Comparison of ENCODE assay signal across 10 mouse cellular contexts in genomic region chr12:57548352-57548980, GRCm38 (mm10). TPM values are rescaled to one million over a fixed set of nuclear protein-coding genes. Genes with fewer than 3 reads are reported as not detected.
DNase-seq lines count a peak whose midpoint lies in the region; ATAC-seq and TF ChIP-seq lines count a peak whose summit lies in the region.
"Had no signal": no experiment of that assay in that cellular context is flagged by ENCODE, and none has a peak within 500 bp of the region (broad histone marks: within the 10 kb centered on the region; RNA-seq: fewer than 3 reads in every experiment).

No protein-coding gene starts in this region.

- no peak for DNase-seq in hindbrain, postnatal 0 days (ENCODE audit: low spot score)
- peak; percentile 66 for DNase-seq in embryonic facial prominence, embryonic 11.5 days (ENCODE audit: low spot score)
- peak; percentile 69 for DNase-seq in limb, embryonic 11.5 days (ENCODE audit: low spot score)
- no peak for DNase-seq in midbrain, postnatal 0 days (ENCODE audit: low spot score)
- DNase-seq in layer of hippocampus, adult 9-10 months (ENCODE audit: low spot score) = no peak
- no peak for DNase-seq in ovary, postnatal 14 days (ENCODE audit: low spot score)

- no peak overlapping the region for H3K9ac ChIP-seq in hindbrain, postnatal 0 days (replicated peaks; ENCODE audit: low read length)
- H3K9ac ChIP-seq in hindbrain, embryonic 13.5 days = no peak overlapping the region
- no peak overlapping the region for H3K9ac ChIP-seq in embryonic facial prominence, embryonic 11.5 days (replicated peaks; ENCODE audit: low read length)
- no peak overlapping the region for H3K9ac ChIP-seq in limb, embryonic 11.5 days (ENCODE audit: low read length)
- H3K9ac ChIP-seq in midbrain, postnatal 0 days (replicated peaks; ENCODE audit: low read length, poor library complexity, severe bottlenecking) = no peak overlapping the region

- H3K36me3 ChIP-seq in hindbrain, postnatal 0 days (ENCODE audit: insufficient read depth, low read length) = no peaks in the 10 kb centered on the region
- H3K36me3 ChIP-seq in hindbrain, embryonic 13.5 days = no peaks in the 10 kb centered on the region
- no peaks in the 10 kb centered on the region for H3K36me3 ChIP-seq in embryonic facial prominence, embryonic 11.5 days (replicated peaks; ENCODE audit: control insufficient read depth, insufficient read depth, low read depth, low read length)
- no peaks in the 10 kb centered on the region for H3K36me3 ChIP-seq in limb, embryonic 11.5 days (ENCODE audit: control insufficient read depth, insufficient read depth, low read length)
- no peaks in the 10 kb centered on the region for H3K36me3 ChIP-seq in midbrain, postnatal 0 days (ENCODE audit: insufficient read depth, low read length)

- 0 out of 2 replicates have a peak, but pooled peaks cover 7% of the 10 kb centered on the region for H3K4me1 ChIP-seq in hindbrain, postnatal 0 days (ENCODE audit: insufficient read depth, low read length)
- H3K4me1 ChIP-seq in hindbrain, embryonic 13.5 days (replicated peaks) = peaks cover 12% of the 10 kb centered on the region
- peaks cover 4% of the 10 kb centered on the region for H3K4me1 ChIP-seq in embryonic facial prominence, embryonic 11.5 days (ENCODE audit: control insufficient read depth, insufficient read depth, low read length)
- peaks cover 6% of the 10 kb centered on the region for H3K4me1 ChIP-seq in limb, embryonic 11.5 days (ENCODE audit: control insufficient read depth, insufficient read depth, low read length)
- H3K4me1 ChIP-seq in midbrain, postnatal 0 days (ENCODE audit: insufficient read depth, low read length) = 0 out of 2 replicates have a peak, but pooled peaks cover 7% of the 10 kb centered on the region

- no peaks in the 10 kb centered on the region for H3K9me3 ChIP-seq in hindbrain, postnatal 0 days (ENCODE audit: low read length)
- no peaks in the 10 kb centered on the region for H3K9me3 ChIP-seq in hindbrain, embryonic 13.5 days
- H3K9me3 ChIP-seq in embryonic facial prominence, embryonic 11.5 days (replicated peaks; ENCODE audit: control insufficient read depth, low read length) = no peaks in the 10 kb centered on the region
- no peaks in the 10 kb centered on the region for H3K9me3 ChIP-seq in limb, embryonic 11.5 days (ENCODE audit: control insufficient read depth, low read length)
- H3K9me3 ChIP-seq in midbrain, postnatal 0 days (ENCODE audit: low read length) = no peaks in the 10 kb centered on the region

- no peak overlapping the region for H3K4me3 ChIP-seq in hindbrain, postnatal 0 days (ENCODE audit: low read length)
- H3K4me3 ChIP-seq in hindbrain, embryonic 13.5 days = no peak overlapping the region
- H3K4me3 ChIP-seq in embryonic facial prominence, embryonic 11.5 days (ENCODE audit: low read depth, low read length) = no peak overlapping the region
- no peak overlapping the region for H3K4me3 ChIP-seq in limb, embryonic 11.5 days (ENCODE audit: low read depth, low read length)
- no peak overlapping the region for H3K4me3 ChIP-seq in midbrain, postnatal 0 days (ENCODE audit: low read depth, low read length)

- ATAC-seq in hindbrain, postnatal 0 days = peak; percentile 36; the same call in 1 of the 2 replicates
- ATAC-seq in hindbrain, embryonic 13.5 days (ENCODE audit: low FRiP score) = no peak
- ATAC-seq in embryonic facial prominence, embryonic 11.5 days (replicated peaks; ENCODE audit: insufficient number of reproducible peaks, low FRiP score, low TSS enrichment, low read depth) = no peak
- ATAC-seq in limb, embryonic 11.5 days (ENCODE audit: insufficient number of reproducible peaks, low FRiP score, low TSS enrichment, low read depth) = no peak
- no peak for ATAC-seq in midbrain, postnatal 0 days (ENCODE audit: low FRiP score)
- no peak for ATAC-seq in frontal cortex, adult (ENCODE audit: low TSS enrichment)

- H3K4me2 ChIP-seq in hindbrain, postnatal 0 days (ENCODE audit: low read depth, low read length) = no peak overlapping the region
- no peak overlapping the region for H3K4me2 ChIP-seq in hindbrain, embryonic 13.5 days
- H3K4me2 ChIP-seq in embryonic facial prominence, embryonic 11.5 days (ENCODE audit: low read depth, low read length) = no peak overlapping the region
- H3K4me2 ChIP-seq in limb, embryonic 11.5 days (ENCODE audit: low read depth, severe bottlenecking) = no peak overlapping the region
- no peak overlapping the region for H3K4me2 ChIP-seq in midbrain, postnatal 0 days (ENCODE audit: low read depth, low read length, poor library complexity, severe bottlenecking)

- 1% methylated on average over 20 of the region's 20 CpGs for WGBS in hindbrain, postnatal 0 days
- WGBS in hindbrain, embryonic 13.5 days = under 1% methylated on average over 20 of the region's 20 CpGs
- WGBS in embryonic facial prominence, embryonic 11.5 days = 2% methylated on average over 20 of the region's 20 CpGs
- WGBS in limb, embryonic 11.5 days = under 1% methylated on average over 20 of the region's 20 CpGs
- WGBS in midbrain, postnatal 0 days = 1% methylated on average over 20 of the region's 20 CpGs

- H3K27ac ChIP-seq in hindbrain, postnatal 0 days = no peak overlapping the region
- no peak overlapping the region for H3K27ac ChIP-seq in hindbrain, embryonic 13.5 days
- H3K27ac ChIP-seq in embryonic facial prominence, embryonic 11.5 days (replicated peaks; ENCODE audit: low read depth, low read length) = no peak overlapping the region
- H3K27ac ChIP-seq in limb, embryonic 11.5 days (replicated peaks; ENCODE audit: low read depth, low read length) = no peak overlapping the region
- no peak overlapping the region for H3K27ac ChIP-seq in midbrain, postnatal 0 days (ENCODE audit: low read depth, low read length)

- peaks cover 96% of the 10 kb centered on the region for H3K27me3 ChIP-seq in hindbrain, postnatal 0 days (ENCODE audit: insufficient read depth, low read length)
- peaks cover 100% of the 10 kb centered on the region for H3K27me3 ChIP-seq in hindbrain, embryonic 13.5 days
- H3K27me3 ChIP-seq in embryonic facial prominence, embryonic 11.5 days (ENCODE audit: control insufficient read depth, insufficient read depth, low read length) = peaks cover 77% of the 10 kb centered on the region
- H3K27me3 ChIP-seq in limb, embryonic 11.5 days (ENCODE audit: control insufficient read depth, insufficient read depth, low read length) = peaks cover 85% of the 10 kb centered on the region
- H3K27me3 ChIP-seq in midbrain, postnatal 0 days (ENCODE audit: insufficient read depth, low read length) = peaks cover 84% of the 10 kb centered on the region

- TF ChIP-seq CTCF in hindbrain, postnatal 0 days (IDR thresholded peaks at IDR 0.05; ENCODE audit: low read depth) = peak; percentile 58
- TF ChIP-seq CTCF in midbrain, postnatal 0 days (IDR thresholded peaks at IDR 0.05) = peak; percentile 35

RNA-seq across cellular contexts. Expression of gene Foxa1, which starts 1.8 kb away (rescaled TPM):
- total RNA-seq in hindbrain, postnatal 0 days (2014; rRNA removed) = 0.47 and 0.73 TPM in 2 replicates
- 0.20 and 0.44 TPM in 2 replicates for polyA plus RNA-seq in hindbrain, postnatal 0 days (2015; fragmentation: Nextera tagmentation; extraction: Ambion mirVana)
- polyA plus RNA-seq in hindbrain, embryonic 13.5 days (2015; fragmentation: Nextera tagmentation; extraction: Ambion mirVana) = 0.43 and 1.1 TPM in 2 replicates
- polyA plus RNA-seq in embryonic facial prominence, embryonic 11.5 days (2014; fragmentation: Nextera tagmentation; extraction: Ambion mirVana) = 1.5 and 1.9 TPM in 2 replicates
- not detected in 2 replicates for polyA plus RNA-seq in limb, embryonic 11.5 days (2014; fragmentation: Nextera tagmentation; extraction: Ambion mirVana)
- total RNA-seq in midbrain, postnatal 0 days (2014; rRNA removed) = 2.1 and 2.2 TPM in 2 replicates
- polyA plus RNA-seq in midbrain, postnatal 0 days (2015; fragmentation: Nextera tagmentation; extraction: Ambion mirVana) = 1.7 and 1.9 TPM in 2 replicates
- total RNA-seq: layer of hippocampus, postnatal 14 days; MEL had no signal

RNA-seq across cellular contexts. Expression of gene Ttc6, which starts 15.4 kb away (rescaled TPM):
- 0.54 and 1.3 TPM in 2 replicates for total RNA-seq in hindbrain, postnatal 0 days (2014; rRNA removed)
- 1.1 TPM in 2 replicates for polyA plus RNA-seq in hindbrain, postnatal 0 days (2015; fragmentation: Nextera tagmentation; extraction: Ambion mirVana)
- polyA plus RNA-seq in hindbrain, embryonic 13.5 days (2015; fragmentation: Nextera tagmentation; extraction: Ambion mirVana) = 0.75 and 1.2 TPM in 2 replicates
- polyA plus RNA-seq in embryonic facial prominence, embryonic 11.5 days (2014; fragmentation: Nextera tagmentation; extraction: Ambion mirVana) = 0.31 and 0.38 TPM in 2 replicates
- polyA plus RNA-seq in limb, embryonic 11.5 days (2014; fragmentation: Nextera tagmentation; extraction: Ambion mirVana) = 0.06 and 0.28 TPM in 2 replicates
- 2.2 and 2.7 TPM in 2 replicates for total RNA-seq in midbrain, postnatal 0 days (2014; rRNA removed)
- 0.90 and 0.91 TPM in 2 replicates for polyA plus RNA-seq in midbrain, postnatal 0 days (2015; fragmentation: Nextera tagmentation; extraction: Ambion mirVana)
- total RNA-seq: MEL had no signal

Comparison
In these comparisons a context has a peak if more than half of its experiments do, and no peak if none do; other contexts are left out.
1. DNase-seq: peak in embryonic facial prominence, embryonic 11.5 days (single experiment) and limb, embryonic 11.5 days (single experiment); none in hindbrain, postnatal 0 days (single experiment), midbrain, postnatal 0 days (single experiment), layer of hippocampus, adult 9-10 months (single experiment) and ovary, postnatal 14 days (single experiment).